Mouse (Mus musculus) brain, embryonic 14.5 days (tissue): ENCODE data around the gene Cuedc2.

Source experiments
- CTCF ChIP-seq: fragments of 200-500 bp; IDR thresholded peaks from 2 replicates; pipeline ENCODE4 v1.5.1; 2012; ENCODE audit warnings: inconsistent platforms, mild to moderate bottlenecking, moderate library complexity, borderline replicate concordance; ENCODE audit not compliant: insufficient read depth, insufficient read length; ENCODE audit errors: extremely low read depth
- POLR2A ChIP-seq: fragments of 200-500 bp; IDR thresholded peaks from 2 replicates; pipeline ENCODE4 v1.6.1; 2012; ENCODE audit warnings: mild to moderate bottlenecking, inconsistent platforms, borderline replicate concordance; ENCODE audit not compliant: poor library complexity, insufficient read depth, insufficient read length, severe bottlenecking; ENCODE audit errors: extremely low read depth

DNA sequence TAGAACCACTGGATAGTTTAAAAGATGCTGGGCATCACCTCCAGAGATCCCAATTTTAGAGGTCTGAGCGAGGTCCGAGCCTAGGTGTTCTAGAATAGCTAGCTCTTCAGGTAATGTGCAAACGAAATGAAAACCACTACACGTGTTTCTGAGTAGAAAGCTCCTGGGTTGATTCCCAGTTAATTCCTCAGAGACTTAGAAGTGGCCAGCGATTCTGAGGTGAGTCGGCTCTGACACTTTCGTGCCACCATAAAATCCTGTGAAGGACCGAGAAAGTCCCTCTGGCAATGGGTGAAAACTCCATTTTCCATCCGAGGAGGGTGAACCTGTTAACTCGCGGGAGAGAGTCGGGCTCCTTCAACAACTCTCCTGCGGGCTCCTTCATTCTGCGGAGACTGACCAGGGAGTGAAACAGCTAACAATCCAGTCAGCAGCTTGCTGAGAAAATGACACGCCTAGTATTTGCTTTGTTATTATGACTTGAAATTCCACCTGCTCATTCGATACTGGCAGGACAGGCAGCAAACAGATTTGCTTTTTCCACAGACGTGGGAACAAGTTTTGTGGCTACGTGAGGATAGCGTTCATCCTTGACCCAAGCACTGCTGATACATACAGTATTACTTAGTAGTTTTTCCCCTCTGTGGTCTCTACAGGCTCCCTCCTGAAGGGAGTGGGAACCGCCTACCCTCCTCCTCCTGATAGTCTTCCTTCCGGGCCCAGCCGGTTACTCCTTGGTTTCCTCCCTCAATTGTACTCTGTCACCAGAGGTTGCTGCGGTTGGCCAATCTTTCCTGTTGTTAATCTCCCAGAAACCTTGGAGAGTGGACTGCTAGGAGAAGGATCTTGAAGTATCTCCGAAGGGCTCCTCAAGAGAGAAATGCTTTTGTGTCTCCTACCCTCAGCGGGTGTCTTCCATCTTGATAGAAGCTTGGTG is 19.1 kb upstream of the Cuedc2 start:
- TF ChIP-seq POLR2A, result no peak
- TF ChIP-seq CTCF, result no peak
